Mouse (Mus musculus): ENCODE measurements around the gene Sowahb.
"Not testable (repeated sequence)": the region's sequence is repeated elsewhere in the genome, so short reads cannot be mapped to it uniquely, and the experiment has no call there.

Gene Sowahb

DNA sequence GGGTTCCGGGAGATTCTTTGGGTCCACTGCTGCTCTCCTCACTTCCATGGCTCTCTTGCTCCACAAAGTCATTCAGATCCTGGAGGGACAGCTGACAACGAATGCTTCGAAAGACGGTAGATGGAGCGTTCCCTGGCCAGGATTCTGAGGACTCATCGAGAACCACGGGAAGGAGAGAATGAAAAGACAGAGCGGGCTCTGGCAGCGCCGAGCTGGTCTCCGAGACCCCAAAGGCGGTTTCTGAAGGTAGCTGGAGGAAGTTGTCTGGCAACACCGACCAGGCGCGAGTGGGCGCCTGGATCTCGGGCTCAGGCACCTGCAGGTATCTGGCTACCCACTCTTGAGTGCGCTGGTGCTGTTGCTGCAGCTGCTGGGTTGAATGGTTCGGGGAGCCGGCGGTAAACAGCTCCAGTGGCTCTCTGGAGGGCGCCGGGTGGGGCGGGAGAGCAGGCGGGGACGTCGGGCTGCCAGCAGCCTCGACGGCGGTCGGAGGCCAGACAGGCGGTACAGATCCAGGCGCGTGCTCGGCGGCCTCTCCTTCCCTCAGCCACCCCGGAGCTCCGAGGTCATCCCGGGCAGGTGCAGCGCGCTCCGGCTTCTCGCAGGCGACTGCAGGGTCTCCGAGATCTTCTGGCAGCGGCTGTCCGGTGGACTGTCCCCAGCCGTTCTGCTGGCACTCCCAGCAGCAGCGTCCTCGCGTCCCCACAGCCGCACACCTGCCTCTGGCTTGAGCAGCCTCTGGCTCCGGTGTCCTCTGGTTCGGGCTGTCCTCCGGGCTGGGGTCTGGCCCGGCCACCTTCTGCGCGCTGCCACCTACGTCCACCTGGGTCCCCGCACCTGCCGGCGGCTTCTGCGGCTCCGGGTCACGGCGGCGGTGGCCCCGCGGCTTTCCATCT is 886 bp downstream of the Sowahb start:
- peak; percentile 57 for DNase-seq (ENCODE audit: extremely low spot score, low spot score)

DNA sequence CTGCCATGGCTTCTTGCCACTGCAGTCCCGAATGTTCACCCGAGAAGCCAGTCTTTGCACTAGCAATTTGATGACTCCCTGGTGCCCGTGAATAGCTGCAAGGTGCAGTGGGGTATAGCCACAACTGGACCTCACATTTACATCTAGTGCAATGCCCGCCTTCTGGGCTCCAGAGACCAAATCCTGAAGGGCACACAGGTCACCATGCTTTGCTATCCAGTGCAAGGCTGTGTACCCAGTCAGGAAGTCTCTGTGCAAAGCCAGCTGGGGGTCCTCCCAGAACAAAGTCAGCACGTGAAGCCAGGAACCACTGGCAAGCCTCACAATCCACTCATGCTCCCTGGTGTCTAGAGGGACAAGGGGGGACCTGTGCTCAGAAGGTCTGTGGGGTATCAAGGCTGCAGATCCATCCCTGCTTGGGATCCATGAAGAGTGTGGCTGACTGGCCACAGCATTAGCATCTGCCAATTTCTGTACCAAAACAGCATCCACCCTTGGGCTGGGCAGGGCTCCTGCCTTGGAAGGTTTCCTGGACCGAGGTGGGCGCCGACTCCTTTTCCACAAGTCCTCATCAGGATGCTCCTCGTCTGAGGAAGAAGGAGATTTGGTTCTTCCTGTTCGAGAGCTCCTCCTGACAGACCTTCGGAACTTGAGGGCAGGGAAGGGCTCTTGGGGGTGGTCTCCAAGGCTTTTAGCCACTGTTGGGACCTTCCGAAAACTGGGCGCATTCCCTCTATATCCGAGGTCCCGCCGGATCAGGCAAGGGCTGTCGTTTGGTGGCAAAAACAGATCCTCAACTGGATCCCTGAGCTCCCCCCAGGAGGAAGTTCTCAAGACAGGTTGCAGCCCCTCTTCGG is 1.8 kb downstream of the Sowahb start:
- no peak for DNase-seq (ENCODE audit: extremely low spot score, low spot score)

DNA sequence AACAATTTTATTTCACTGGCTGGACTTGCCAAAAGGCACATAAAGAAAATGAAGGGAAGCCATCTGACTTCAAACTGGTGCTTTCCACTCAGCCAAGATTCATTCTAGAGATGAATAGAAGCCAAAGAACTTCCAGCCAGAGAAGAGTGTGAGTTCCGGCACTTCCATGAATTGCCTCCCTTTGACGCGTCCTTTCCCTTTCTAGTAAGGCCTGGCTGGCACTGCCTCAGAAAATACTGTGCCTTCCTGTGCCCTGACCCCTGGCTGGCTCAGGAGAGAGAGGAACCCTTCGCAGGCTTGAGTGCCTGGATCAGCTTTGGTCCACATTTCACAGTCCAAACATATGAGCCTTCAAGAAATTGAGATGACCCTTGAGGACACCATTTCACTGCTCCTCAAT is 2.8 kb downstream of the Sowahb start:
- no peak for DNase-seq (ENCODE audit: extremely low spot score, low spot score)

DNA sequence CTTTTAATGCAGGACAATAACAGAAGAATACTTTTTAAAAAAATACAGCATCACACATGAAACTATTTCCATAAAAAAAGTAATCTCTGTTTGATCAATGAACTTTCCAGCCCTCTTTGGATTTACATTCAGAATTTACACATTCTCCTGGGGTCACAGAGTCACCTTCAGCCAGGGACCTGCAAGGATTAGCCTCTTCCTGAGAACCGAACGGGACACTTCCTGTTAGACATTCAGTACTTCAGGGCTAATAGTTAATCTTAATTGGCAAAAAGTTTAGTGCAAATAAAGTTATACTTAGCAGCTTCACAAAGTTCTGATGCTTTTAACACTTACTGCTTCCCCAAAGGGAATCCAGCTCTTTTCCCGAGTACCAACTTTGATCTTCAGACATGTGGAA is 3.5 kb downstream of the Sowahb start:
- DNase-seq (ENCODE audit: extremely low spot score, low spot score): no peak

DNA sequence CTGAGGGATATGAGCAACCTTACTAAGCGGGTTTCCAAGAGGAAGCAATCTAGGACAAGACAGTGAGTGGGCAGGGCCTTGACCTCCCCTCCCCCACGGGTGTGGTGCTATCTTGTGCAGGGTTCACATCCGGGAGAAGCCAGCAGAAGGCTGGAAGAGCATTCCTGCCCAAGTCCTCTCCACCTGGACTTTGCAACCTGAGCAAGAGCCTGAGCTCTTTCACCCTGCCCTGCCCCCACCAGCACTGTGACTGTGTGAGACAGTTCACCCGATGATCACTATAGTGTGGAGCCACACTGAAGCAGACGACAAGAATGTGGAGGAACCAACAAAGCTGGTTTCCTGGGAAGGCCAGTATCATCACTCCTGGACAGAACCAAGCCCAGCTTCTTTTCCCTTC is 4.7 kb downstream of the Sowahb start:
- no peak for DNase-seq (ENCODE audit: extremely low spot score, low spot score)

DNA sequence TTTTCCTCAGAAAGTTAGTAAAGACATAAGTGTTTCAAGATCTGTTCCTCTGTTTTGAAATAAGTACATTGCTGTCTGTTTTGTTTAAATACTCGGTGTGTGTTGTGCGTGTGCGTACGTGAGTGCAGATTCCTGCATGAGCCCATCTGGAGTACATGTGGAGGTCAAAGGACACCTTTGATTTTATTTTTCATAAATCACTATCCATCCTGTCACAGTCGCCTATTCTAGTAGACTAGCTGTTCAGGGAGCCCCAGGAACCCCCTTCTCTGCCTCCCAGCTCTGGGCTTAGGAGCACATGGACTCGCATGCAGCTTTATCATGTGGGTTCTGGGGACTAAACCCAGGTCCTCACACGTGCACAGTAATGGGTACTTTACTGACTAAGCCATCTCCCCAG is 8.6 kb downstream of the Sowahb start:
- no peak for DNase-seq (ENCODE audit: extremely low spot score, low spot score)

DNA sequence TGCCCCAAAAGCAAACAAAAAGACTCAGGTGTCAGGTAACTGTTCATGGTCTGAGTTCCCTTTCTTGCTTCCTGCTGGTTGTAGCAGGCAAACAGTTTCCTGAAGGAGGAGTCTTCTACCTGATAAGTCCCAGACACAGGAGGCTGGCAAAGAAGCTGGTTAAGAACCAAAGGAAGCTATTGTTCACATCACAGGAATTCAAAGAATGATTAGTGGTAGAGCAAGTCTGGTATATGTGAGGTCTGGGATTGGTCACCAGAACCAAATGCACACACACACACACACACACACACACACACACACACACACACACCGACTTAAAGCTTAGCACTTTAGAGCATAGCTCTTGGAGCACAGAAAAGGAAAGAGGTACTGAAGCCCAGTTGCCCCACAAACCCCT is 9.5 kb downstream of the Sowahb start:
- DNase-seq (ENCODE audit: extremely low spot score, low spot score): no peak

DNA sequence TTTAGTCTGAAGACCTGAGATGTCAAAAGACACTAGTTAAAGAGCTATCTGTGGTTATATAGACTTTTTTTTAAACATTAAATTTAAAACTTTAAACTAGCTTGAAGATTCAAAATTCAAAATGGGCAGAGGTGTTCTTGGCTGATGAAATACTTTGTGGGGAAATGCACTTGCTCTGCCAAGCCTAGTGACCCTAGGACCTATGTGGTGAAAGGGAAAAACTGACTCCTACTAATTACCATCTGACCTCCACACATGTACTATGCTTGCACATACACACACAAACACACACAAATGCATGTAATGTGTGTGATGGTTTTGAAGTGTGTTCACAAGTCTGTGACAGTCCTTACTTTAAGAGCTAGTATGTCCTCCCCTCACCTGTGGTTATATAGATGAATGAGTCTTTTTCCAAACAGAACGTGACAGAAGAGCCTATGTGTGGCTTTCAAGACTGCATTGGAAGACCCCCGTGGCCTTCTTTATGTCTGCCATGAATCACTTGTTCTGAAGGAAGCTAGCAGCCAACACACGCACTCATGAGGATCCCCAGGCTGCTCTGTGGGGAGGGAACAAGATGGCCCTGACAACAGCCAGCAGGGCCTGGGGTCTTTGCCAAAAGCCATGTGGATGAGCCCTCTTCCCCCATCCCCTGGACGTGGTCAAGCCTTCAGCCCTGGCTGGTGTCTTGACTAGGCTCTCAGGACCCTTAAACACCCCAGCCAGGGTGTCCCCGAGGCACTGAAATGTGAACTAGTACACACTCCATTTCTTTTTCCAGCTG is 11.5 kb downstream of the Sowahb start:
- DNase-seq (ENCODE audit: extremely low spot score, low spot score): no peak

DNA sequence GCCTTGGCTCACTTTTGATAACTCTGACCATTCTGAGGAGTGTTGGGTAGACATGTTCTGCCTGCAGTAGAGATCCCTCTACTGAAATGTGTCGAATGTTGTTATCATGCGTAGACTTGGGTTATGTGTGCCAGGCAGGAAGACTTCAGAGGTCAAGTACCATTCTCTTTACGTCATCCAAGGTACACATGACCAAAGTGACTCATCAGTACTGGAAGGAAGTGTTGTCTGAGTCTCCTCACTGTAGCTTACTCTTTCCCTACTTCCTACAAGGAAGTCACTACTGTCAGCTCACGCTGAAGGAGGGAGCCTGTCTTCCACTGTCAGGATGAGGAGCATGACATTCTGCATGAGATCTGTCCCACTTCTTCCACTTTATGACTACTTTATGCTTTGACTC is 12.2 kb downstream of the Sowahb start:
- no peak for DNase-seq (ENCODE audit: extremely low spot score, low spot score)

DNA sequence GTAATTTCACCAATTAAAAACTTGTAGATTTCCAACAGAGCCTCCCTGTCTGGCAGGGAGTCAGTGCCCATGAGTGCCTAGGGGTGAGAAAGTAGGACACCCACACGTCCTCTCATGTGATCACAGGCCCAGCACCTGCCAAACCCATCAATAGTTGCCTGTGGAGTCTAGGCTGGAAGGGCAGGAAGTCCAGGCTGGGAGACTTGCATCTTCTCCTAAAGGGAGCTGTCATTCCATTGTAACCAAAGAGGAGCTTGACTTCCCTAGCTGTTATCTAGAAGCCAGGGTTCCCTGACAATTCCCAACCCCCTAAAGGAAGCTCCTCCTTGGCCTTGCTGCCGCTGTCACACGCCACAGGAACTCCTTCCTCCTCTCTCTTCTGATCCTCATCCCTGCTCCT is 14.0 kb downstream of the Sowahb start:
- no peak for DNase-seq (ENCODE audit: extremely low spot score, low spot score)

DNA sequence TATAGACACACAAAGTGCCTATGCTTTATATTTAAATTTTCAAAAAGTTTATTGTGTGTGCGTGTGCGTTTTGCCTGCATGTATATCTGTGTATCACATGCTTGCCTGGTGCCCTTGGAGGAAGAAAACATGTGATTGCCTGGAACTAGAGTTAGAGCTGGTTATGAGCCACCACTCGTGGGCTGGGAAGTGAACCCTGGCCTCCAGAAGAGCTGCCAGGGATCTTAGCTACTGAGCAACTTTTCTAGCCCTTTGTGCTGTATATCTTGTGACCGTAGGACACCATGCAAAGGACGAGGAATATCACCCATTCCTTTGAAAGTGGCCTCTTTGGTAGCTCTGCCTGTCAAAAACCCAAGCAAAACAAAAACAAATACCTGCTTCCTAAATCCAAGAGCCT is 14.4 kb downstream of the Sowahb start:
- DNase-seq (ENCODE audit: extremely low spot score, low spot score): no peak

DNA sequence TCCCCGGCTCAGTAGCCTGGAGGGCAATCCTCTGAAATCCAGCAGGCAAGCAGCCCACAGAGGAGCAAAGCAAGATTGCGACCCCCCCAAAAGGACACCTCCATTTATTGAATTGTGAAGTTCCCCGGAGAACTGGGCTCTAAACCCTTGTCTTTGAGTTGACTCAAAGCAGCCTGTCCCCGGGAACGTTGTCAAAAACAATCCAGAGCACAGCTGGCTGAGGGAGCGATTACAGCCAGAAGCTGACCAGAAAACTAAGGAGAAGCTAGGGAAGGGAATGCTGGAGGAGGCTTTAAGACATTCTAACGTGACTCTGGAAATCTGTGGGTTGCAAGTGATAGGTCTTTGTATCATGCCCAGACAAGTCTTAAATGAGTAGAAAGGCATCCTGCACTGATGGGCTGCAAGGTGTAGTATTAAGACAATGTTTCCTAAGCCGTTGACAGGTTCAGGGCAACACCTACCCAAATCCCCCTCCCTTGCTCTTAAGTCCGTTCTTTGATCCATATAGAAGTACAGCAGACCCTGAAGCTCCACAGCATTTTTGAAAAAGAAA is 17.6 kb downstream of the Sowahb start:
- DNase-seq (ENCODE audit: extremely low spot score, low spot score): no peak

DNA sequence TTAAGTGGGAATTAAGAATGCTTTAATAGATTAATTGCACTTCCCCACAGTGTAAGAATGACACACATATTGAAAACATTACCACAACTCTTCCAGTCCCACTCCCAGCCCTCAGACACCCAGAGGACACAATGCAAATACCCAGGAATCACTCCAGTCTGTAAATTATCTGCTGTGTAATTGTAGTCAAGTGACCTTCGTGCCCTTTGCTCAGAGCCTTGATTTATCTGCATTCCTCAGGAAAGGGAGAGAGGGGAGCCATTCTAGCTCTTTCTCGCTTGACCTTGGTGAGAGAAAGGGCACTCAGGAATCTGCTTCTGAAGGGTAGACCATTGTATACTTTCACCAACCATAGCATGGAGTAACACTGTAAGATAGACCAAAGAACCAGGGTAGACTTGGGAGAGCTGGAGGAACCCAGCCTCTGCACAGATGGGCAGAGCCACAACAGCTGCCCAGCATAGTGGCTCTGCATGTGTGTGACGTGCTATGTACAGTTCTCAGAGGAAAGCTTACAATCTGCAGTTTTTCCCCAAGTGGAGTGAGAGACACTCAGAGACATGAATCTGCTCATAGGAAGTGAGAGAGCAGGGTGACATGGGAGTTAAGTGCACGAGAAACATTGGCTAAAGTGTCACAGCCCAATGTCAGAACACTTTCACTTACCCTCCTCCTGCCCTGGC is 18.2 kb downstream of the Sowahb start:
- no peak for DNase-seq (ENCODE audit: extremely low spot score, low spot score)

DNA sequence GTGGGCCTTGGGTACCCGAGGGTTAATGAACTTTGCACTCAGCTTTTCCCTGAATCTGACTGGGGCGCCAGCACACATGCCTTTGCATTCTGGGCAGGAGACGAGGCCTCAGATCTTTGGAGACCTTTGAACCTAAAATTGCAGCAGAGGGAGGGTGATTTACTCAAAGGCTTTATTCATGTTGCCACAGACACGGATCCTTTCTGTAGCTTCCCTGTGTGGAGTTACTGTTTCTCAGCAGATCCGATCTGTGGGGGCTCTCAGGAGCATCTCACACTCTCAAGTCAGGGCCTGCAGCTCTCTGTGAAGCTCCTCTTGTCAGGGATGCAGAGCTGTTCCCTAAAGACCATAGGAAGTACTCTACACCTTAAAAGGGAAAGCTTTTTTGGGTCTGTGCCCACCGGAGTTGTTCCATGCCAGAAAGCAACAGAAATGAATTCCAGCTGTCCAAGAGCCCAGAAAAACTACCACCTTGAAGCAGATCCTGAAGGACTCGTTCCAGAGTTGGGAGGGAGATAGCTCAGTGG is 20.0 kb downstream of the Sowahb start:
- peak; percentile 38 for DNase-seq (ENCODE audit: extremely low spot score, low spot score)

DNA sequence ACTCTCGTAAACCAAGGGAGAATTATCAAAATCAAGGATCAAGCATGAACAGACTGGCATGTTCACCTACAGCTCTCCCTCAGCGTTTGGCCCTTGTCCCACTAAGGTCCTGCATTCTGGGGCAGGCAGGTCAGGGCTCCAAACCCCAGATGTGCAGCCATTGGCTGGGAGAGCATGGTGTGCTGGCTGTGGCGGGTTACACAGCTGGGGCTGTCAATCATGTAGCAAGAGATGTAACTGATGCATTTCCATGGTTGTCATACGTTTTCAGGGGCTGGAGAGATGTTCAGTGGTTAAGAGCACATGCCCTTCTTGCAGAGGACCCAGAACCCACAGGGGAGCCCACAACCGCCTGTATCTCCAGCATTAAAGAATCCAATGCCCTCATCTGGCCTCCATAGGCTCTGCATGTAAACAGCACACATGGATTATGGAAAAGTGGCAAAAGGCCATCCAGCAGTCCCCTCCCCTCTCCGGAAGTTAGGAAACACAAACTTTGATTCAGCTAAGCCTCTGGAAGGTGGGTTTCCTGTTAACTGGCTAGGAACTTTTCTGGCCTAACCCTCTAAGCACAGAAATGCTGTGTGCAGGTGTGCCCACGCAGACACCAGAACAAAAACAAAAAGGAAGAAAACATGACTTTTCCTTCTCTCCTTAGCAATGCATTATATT is 22.6 kb downstream of the Sowahb start:
- DNase-seq (ENCODE audit: extremely low spot score, low spot score): peak; percentile 42

DNA sequence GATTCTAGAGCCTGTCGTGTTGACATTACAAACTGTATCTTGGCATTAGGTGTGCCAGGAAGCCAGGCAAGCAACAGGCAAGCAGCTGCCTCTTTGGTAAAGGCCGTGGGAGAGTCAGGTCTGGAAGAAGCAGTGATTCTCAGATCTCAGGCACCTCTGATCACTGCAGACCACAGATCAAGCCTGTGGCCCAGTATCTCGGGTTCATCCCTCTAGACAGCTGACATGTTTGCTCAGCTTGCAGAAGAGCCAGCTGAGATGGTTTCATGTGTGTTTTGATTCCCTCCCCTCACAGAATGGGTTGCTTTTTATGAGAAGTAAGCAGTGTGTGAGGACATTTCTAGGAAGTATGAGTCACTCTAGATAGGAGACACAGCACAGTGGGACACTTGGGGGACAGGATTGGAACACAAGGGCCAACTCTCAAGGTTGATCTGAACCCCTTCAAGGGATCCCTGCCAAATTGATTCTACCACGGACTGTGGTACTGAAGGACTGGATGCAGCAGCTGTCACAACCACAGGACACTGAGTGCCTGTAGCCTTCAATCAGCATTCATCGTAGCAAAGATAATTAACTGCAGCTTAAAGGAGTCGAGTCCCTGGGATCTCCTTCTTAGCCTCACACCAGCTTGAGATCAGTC is 24.7 kb downstream of the Sowahb start:
- DNase-seq (ENCODE audit: extremely low spot score, low spot score): no peak

DNA sequence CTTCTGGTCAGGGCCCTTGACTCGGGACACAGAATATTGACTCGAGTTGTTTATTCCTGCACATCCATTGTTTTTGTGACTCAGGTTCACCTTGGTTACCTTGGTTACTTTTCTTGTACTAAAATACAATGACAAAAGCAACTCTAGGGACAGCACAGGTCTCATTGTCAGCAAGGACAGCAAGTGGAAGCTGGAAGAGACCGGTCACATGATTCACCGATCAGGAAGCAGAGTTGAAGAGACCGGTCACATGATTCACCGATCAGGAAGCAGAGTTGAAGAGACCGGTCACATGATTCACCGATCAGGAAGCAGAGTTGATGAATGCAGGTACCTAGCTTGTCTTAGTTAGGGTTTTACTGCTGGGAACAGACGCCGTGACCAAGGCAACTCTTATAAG is 25.6 kb downstream of the Sowahb start:
- not testable (repeated sequence) for DNase-seq (ENCODE audit: extremely low spot score, low spot score)

DNA sequence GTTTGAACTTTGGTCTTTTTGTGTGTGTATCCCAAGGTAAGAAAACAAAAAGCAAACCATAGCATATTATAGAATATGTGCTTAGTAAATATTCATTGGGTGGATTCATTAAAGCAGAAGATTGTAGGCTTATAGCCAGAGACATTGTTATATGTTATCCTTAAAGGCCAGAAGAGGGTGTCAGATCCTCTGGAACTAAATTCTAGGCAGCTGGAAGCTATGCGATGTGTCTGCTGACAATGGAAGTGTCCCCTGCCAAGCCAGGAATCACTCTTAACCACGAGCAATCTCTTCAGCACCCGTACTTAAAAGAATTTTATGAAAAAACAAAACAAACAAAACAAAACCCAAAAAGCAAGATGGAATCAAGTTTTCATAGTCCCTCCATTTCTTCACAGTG is 27.1 kb downstream of the Sowahb start:
- no peak for DNase-seq (ENCODE audit: extremely low spot score, low spot score)

DNA sequence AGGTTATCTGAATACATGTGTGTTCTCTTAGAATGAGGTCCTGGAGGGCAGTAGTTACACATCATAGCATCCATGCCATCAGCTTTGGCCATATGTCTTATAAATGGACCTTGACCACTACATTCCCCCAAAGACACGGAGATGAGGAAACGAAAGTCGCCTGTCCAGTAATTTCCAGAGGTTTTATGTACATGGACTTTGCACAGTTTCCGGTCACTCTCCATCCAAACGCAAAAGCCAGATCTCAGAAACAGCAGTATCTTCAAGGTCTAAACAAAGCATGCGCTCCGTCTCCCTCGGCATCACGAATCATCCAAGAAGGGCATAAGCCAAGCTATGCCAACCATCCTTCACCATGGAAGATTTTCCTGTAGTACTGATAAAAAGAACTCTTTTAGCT is 36.6 kb downstream of the Sowahb start:
- DNase-seq (ENCODE audit: extremely low spot score, low spot score): no peak

All from neural tube, embryonic 10.5 days (tissue).